Mouse (Mus musculus): Measurements from ENCODE around the gene Abcc5. TPM values are rescaled to one million over a fixed set of nuclear protein-coding genes. Genes with fewer than 3 reads are reported as not detected.

Gene Abcc5
- polyA plus RNA-seq, 1 experiment from 2014 or later, result 64.0 TPM

DNA sequence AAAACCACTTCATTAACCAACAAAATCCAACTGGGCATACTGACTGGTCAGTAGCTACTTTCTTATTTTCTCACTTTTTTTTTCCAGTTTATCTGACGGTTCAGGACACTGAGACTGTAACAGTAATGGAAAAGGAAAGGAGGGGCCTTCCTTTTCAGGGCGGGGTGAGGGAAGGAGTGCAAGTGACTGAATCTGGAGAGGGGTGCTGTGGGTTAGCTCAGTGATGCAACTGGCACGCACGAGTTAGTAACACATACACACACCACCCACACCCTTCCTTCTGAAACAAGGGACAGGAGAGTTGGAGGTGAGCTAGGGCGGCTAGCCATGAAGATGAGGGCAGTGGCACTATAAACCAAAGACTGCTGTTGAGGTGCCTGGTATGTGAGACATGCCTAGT is 102.3 kb downstream of the Abcc5 start:
- no peak overlapping the region for H3K4me3 ChIP-seq (ENCODE audit: low read length)
- no peaks in the 10 kb centered on the region for H3K27me3 ChIP-seq (ENCODE audit: control insufficient read depth, insufficient read depth, low read length)
- H3K4me1 ChIP-seq (ENCODE audit: control insufficient read depth, insufficient read depth, low read length), result no peaks in the 10 kb centered on the region
- ATAC-seq (ENCODE audit: low FRiP score, low TSS enrichment), result no peak
- H3K4me2 ChIP-seq (replicated peaks; ENCODE audit: low read depth, low read length), result no peak overlapping the region
- no peaks in the 10 kb centered on the region for H3K9me3 ChIP-seq (ENCODE audit: control insufficient read depth, low read length)
- H3K36me3 ChIP-seq (ENCODE audit: control insufficient read depth, insufficient read depth, low read length), result no peaks in the 10 kb centered on the region
- 79% methylated on average over 5 of the region's 5 CpGs for WGBS
- H3K9ac ChIP-seq (ENCODE audit: low read depth, low read length), result no peak overlapping the region
- no peak overlapping the region for H3K27ac ChIP-seq (ENCODE audit: low read depth, low read length)

GRCm38 (mm10) chr16:20322274-20322673 is 103.9 kb downstream of the Abcc5 start:
- Histone ChIP-seq H3K4me2 (replicated peaks; ENCODE audit: low read depth, low read length) (no peak overlapping the region), H3K9ac (ENCODE audit: low read depth, low read length) (no peak overlapping the region), H3K27ac (ENCODE audit: low read depth, low read length) (no peak overlapping the region), H3K36me3 (ENCODE audit: control insufficient read depth, insufficient read depth, low read length) (no peaks in the 10 kb centered on the region), H3K4me3 (ENCODE audit: low read length) (no peak overlapping the region), H3K4me1 (ENCODE audit: control insufficient read depth, insufficient read depth, low read length) (no peaks in the 10 kb centered on the region), H3K27me3 (ENCODE audit: control insufficient read depth, insufficient read depth, low read length) (no peaks in the 10 kb centered on the region), H3K9me3 (ENCODE audit: control insufficient read depth, low read length) (no peaks in the 10 kb centered on the region)
- ATAC-seq (ENCODE audit: low FRiP score, low TSS enrichment), result no peak
- WGBS, result 90% methylated on average over 4 of the region's 4 CpGs

DNA sequence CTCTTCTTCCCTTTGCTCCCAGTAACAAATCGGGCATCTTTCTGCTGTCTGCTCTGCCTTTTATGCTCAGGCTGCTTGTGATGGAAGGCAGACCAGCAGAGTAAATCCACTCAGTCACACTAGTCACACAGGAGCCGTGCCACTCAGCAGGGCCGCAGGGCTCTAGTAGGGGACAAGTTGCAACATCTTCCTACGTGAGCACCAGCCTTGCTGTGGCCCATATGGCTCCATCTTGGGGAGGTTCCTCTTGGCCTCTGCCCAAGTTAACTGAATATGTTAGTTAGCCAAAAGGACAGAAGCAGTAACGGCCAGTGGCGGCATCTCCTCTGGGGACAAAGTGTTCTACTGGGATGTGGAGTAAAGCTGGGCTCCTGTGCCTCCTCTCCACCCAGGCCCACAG is 109.4 kb downstream of the Abcc5 start:
- 78% methylated on average over 6 of the region's 6 CpGs for WGBS
- Histone ChIP-seq H3K9me3 (ENCODE audit: control insufficient read depth, low read length) (no peaks in the 10 kb centered on the region), H3K27me3 (ENCODE audit: control insufficient read depth, insufficient read depth, low read length) (no peaks in the 10 kb centered on the region), H3K4me2 (replicated peaks; ENCODE audit: low read depth, low read length) (no peak overlapping the region), H3K9ac (ENCODE audit: low read depth, low read length) (no peak overlapping the region), H3K36me3 (ENCODE audit: control insufficient read depth, insufficient read depth, low read length) (no peaks in the 10 kb centered on the region), H3K4me1 (ENCODE audit: control insufficient read depth, insufficient read depth, low read length) (no peaks in the 10 kb centered on the region), H3K27ac (ENCODE audit: low read depth, low read length) (no peak overlapping the region), H3K4me3 (ENCODE audit: low read length) (no peak overlapping the region)
- ATAC-seq (ENCODE audit: low FRiP score, low TSS enrichment), result no peak

- no peak overlapping the region for H3K9ac ChIP-seq (ENCODE audit: low read depth, low read length)
- no peak for ATAC-seq (ENCODE audit: low FRiP score, low TSS enrichment)
- H3K9me3 ChIP-seq (ENCODE audit: control insufficient read depth, low read length), result no peaks in the 10 kb centered on the region
- no peaks in the 10 kb centered on the region for H3K27me3 ChIP-seq (ENCODE audit: control insufficient read depth, insufficient read depth, low read length)
- H3K4me1 ChIP-seq (ENCODE audit: control insufficient read depth, insufficient read depth, low read length), result no peaks in the 10 kb centered on the region
- H3K27ac ChIP-seq (ENCODE audit: low read depth, low read length), result no peak overlapping the region
- no peak overlapping the region for H3K4me2 ChIP-seq (replicated peaks; ENCODE audit: low read depth, low read length)
- H3K4me3 ChIP-seq (ENCODE audit: low read length), result no peak overlapping the region
- H3K36me3 ChIP-seq (ENCODE audit: control insufficient read depth, insufficient read depth, low read length), result no peaks in the 10 kb centered on the region
- 87% methylated on average over 4 of the region's 4 CpGs for WGBS
These were observed 110.9 kb downstream of the Abcc5 start for GRCm38 (mm10) chr16:20315266-20315665.

DNA sequence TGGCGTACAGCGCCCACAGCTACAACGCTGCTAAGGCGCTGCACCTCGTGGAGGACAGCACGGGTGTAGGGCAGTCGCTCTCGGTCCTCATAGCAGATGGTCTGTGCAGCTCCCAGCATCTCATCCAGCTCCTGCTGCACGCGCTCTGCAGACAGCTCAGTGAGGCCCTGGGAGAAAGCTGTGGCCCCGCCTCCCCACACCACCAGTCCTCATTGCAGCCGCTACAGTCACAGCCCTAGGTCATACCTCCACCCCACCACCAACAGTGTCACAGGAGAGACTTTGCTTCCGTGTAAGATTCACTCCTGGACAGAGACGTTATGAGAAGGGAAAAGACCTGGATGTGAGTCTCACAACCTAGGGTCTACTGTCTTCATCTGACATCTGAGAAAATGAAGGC is 113.9 kb downstream of the Abcc5 start:
- no peak for ATAC-seq (ENCODE audit: low FRiP score, low TSS enrichment)
- Histone ChIP-seq H3K4me2 (replicated peaks; ENCODE audit: low read depth, low read length) (no peak overlapping the region), H3K9me3 (ENCODE audit: control insufficient read depth, low read length) (no peaks in the 10 kb centered on the region), H3K27ac (ENCODE audit: low read depth, low read length) (no peak overlapping the region), H3K36me3 (ENCODE audit: control insufficient read depth, insufficient read depth, low read length) (no peaks in the 10 kb centered on the region), H3K4me3 (ENCODE audit: low read length) (no peak overlapping the region), H3K4me1 (ENCODE audit: control insufficient read depth, insufficient read depth, low read length) (no peaks in the 10 kb centered on the region), H3K9ac (ENCODE audit: low read depth, low read length) (no peak overlapping the region), H3K27me3 (ENCODE audit: control insufficient read depth, insufficient read depth, low read length) (no peaks in the 10 kb centered on the region)
- 62% methylated on average over 14 of the region's 14 CpGs for WGBS

GRCm38 (mm10) chr16:20301770-20302649 is 124.2 kb downstream of the Abcc5 start, which contains the start of gene Parl:
TSS of gene Parl (minus strand) at chr16:20302387.
- under 1% methylated on average over 52 of the region's 52 CpGs for WGBS
- peak within 1 kb of the TSS; percentile 69 for H3K9ac ChIP-seq (ENCODE audit: low read depth, low read length)
- H3K4me1 ChIP-seq (ENCODE audit: control insufficient read depth, insufficient read depth, low read length), result peaks cover 12% of the 10 kb centered on the region; the same call in 1 of the 2 replicates
- peak within 1 kb of the TSS; percentile 89 for H3K4me2 ChIP-seq (replicated peaks; ENCODE audit: low read depth, low read length)
- peak within 1 kb of the TSS; percentile 77; the same call in 1 of the 2 replicates for H3K27ac ChIP-seq (ENCODE audit: low read depth, low read length)
- H3K36me3 ChIP-seq (ENCODE audit: control insufficient read depth, insufficient read depth, low read length), result peaks cover 6% of the 10 kb centered on the region; the same call in 1 of the 2 replicates
- ATAC-seq (ENCODE audit: low FRiP score, low TSS enrichment), result peak; percentile 92
- H3K4me3 ChIP-seq (ENCODE audit: low read length), result peak within 1 kb of the TSS; percentile 92
- no peaks in the 10 kb centered on the region for H3K9me3 ChIP-seq (ENCODE audit: control insufficient read depth, low read length)
- no peaks in the 10 kb centered on the region for H3K27me3 ChIP-seq (ENCODE audit: control insufficient read depth, insufficient read depth, low read length)

- Histone ChIP-seq H3K27me3 (ENCODE audit: control insufficient read depth, insufficient read depth, low read length) (no peaks in the 10 kb centered on the region), H3K36me3 (ENCODE audit: control insufficient read depth, insufficient read depth, low read length) (peaks cover 21% of the 10 kb centered on the region; the same call in 1 of the 2 replicates), H3K9ac (ENCODE audit: low read depth, low read length) (no peak overlapping the region), H3K4me3 (ENCODE audit: low read length) (no peak overlapping the region), H3K9me3 (ENCODE audit: control insufficient read depth, low read length) (no peaks in the 10 kb centered on the region), H3K4me1 (ENCODE audit: control insufficient read depth, insufficient read depth, low read length) (peaks cover 12% of the 10 kb centered on the region; the same call in 1 of the 2 replicates), H3K4me2 (replicated peaks; ENCODE audit: low read depth, low read length) (0 out of 2 replicates have a peak overlapping the region, but pooled peaks have one; percentile 1), H3K27ac (ENCODE audit: low read depth, low read length) (no peak overlapping the region)
- 84% methylated on average over 2 of the region's 2 CpGs for whole genome bisulfite sequencing
- ATAC-seq (ENCODE audit: low FRiP score, low TSS enrichment), result no peak
These were observed 126.1 kb downstream of the Abcc5 start for GRCm38 (mm10) chr16:20300076-20300475.

Other genes with a start within 250 kb of the Abcc5 start
- gene Map6d1, start 185.0 kb downstream of the Abcc5 start, polyA plus RNA-seq (2014; fragmentation: Nextera tagmentation; extraction: Ambion mirVana), result 0.88 and 1.0 TPM in 2 replicates
- gene Parl, start 124.0 kb downstream of the Abcc5 start, polyA plus RNA-seq (2014; fragmentation: Nextera tagmentation; extraction: Ambion mirVana), result 84.6 and 110 TPM in 2 replicates
- gene Cyp2ab1, start 101.0 kb downstream of the Abcc5 start, polyA plus RNA-seq (2014; fragmentation: Nextera tagmentation; extraction: Ambion mirVana), result not detected in 2 replicates
- gene Eif2b5, start 72.4 kb upstream of the Abcc5 start, polyA plus RNA-seq (2014; fragmentation: Nextera tagmentation; extraction: Ambion mirVana), result 68.6 and 115 TPM in 2 replicates
- gene Dvl3, start 90.6 kb upstream of the Abcc5 start, polyA plus RNA-seq (2014; fragmentation: Nextera tagmentation; extraction: Ambion mirVana), result 29.1 and 30.5 TPM in 2 replicates
- 607 TPM in 2 replicates for gene Ap2m1, start 109.1 kb upstream of the Abcc5 start, polyA plus RNA-seq (2014; fragmentation: Nextera tagmentation; extraction: Ambion mirVana)
- gene Abcf3, start 122.2 kb upstream of the Abcc5 start, polyA plus RNA-seq (2014; fragmentation: Nextera tagmentation; extraction: Ambion mirVana), result 42.6 and 44.5 TPM in 2 replicates
- 0.79 and 1.3 TPM in 2 replicates for gene Vwa5b2, start 163.1 kb upstream of the Abcc5 start, polyA plus RNA-seq (2014; fragmentation: Nextera tagmentation; extraction: Ambion mirVana)
- 42.2 and 42.4 TPM in 2 replicates for gene Eef1akmt4, start 185.2 kb upstream of the Abcc5 start, polyA plus RNA-seq (2014; fragmentation: Nextera tagmentation; extraction: Ambion mirVana)
- gene Gm49333, start 185.2 kb upstream of the Abcc5 start, polyA plus RNA-seq (2014; fragmentation: Nextera tagmentation; extraction: Ambion mirVana), result not detected in 2 replicates
- gene Alg3, start 185.3 kb upstream of the Abcc5 start, polyA plus RNA-seq (2014; fragmentation: Nextera tagmentation; extraction: Ambion mirVana), result 44.3 and 55.7 TPM in 2 replicates
- 1.7 and 1.9 TPM in 2 replicates for gene Camk2n2, start 194.9 kb upstream of the Abcc5 start, polyA plus RNA-seq (2014; fragmentation: Nextera tagmentation; extraction: Ambion mirVana)
- gene Ece2, start 203.4 kb upstream of the Abcc5 start, polyA plus RNA-seq (2014; fragmentation: Nextera tagmentation; extraction: Ambion mirVana), result 2.6 and 3.1 TPM in 2 replicates
- gene Psmd2, start 225.3 kb upstream of the Abcc5 start, polyA plus RNA-seq (2014; fragmentation: Nextera tagmentation; extraction: Ambion mirVana), result 208 and 355 TPM in 2 replicates
- gene Eif4g1, start 241.9 kb upstream of the Abcc5 start, polyA plus RNA-seq (2014; fragmentation: Nextera tagmentation; extraction: Ambion mirVana), result 131 and 213 TPM in 2 replicates

Data from kidney, embryonic 14.5 days (tissue).